Mouse (Mus musculus) limb, embryonic 15.5 days (tissue): Measurements from ENCODE around the gene Rph3al. TPM values are rescaled to one million over a fixed set of nuclear protein-coding genes. Genes with fewer than 3 reads are reported as not detected.

Experiments used
- ATAC-seq: fragments of 200-750 bp; cut with Nextera tagmentation; 2 replicates; pipeline ENCODE4 v1.8.0; 2017; ENCODE audit warnings: low read depth, moderate TSS enrichment; ENCODE audit not compliant: insufficient number of reproducible peaks, low FRiP score, low TSS enrichment
- H3K27ac ChIP-seq: fragments of 300-500 bp; sonication (generic); 2 replicates; pipeline ENCODE4 v1.5.1; 2015; ENCODE audit warnings: moderate library complexity, mild to moderate bottlenecking, inconsistent platforms
- H3K27me3 ChIP-seq: fragments of 300-500 bp; sonication (generic); 2 replicates; pipeline ENCODE4 v1.6.1; 2015; ENCODE audit warnings: inconsistent platforms
- H3K36me3 ChIP-seq: fragments of 300-500 bp; sonication (generic); 2 replicates; pipeline ENCODE4 v1.6.1; 2015; ENCODE audit warnings: inconsistent platforms
- H3K4me1 ChIP-seq: fragments of 300-500 bp; sonication (generic); 2 replicates; pipeline ENCODE4 v1.6.1; 2015; ENCODE audit warnings: inconsistent platforms
- H3K4me2 ChIP-seq: fragments of 300-500 bp; sonication (generic); 2 replicates; pipeline ENCODE4 v1.6.1; 2015; ENCODE audit warnings: mild to moderate bottlenecking, inconsistent platforms
- H3K4me3 ChIP-seq: fragments of 300-500 bp; sonication (generic); 2 replicates; pipeline ENCODE4 v1.5.1; 2015; ENCODE audit warnings: mild to moderate bottlenecking, inconsistent platforms
- H3K9ac ChIP-seq: fragments of 300-500 bp; sonication (generic); 2 replicates; pipeline ENCODE4 v1.6.1; 2015; ENCODE audit warnings: inconsistent platforms
- H3K9me3 ChIP-seq: fragments of 300-500 bp; sonication (generic); 2 replicates; pipeline ENCODE4 v1.6.1; 2016; ENCODE audit warnings: inconsistent platforms
- WGBS: fragments of 180-500 bp; shearing (Covaris S2); methylation state at CpG from one replicate; pipeline ENCODE4 v1.1.7; 2015; 5-methylcytosine and 5-hydroxymethylcytosine counted together
- polyA plus RNA-seq: library from polyadenylated mRNA; unstranded; fragments of >200 nt; fragmentation: Nextera tagmentation; extraction: Ambion mirVana; gene quantifications from 2 replicates; pipeline ENCODE4 v1.2.1, GENCODE M21; 2015

Rph3al gene
- 1.9 and 2.5 TPM in 2 replicates for polyA plus RNA-seq

GRCm38 (mm10) chr11:75938379-75938906, at the start of gene Rph3al:
TSS of gene Rph3al (minus strand) at chr11:75938429.
- Histone ChIP-seq H3K9ac (no peak within 1 kb of the TSS), H3K27ac (peak within 1 kb of the TSS; percentile 55)

GRCm38 (mm10) chr11:75985948-75986347, 47.7 kb upstream of the Rph3al start:
- Histone ChIP-seq H3K4me1 (no peaks in the 10 kb centered on the region), H3K4me3 (no peak overlapping the region), H3K36me3 (no peaks in the 10 kb centered on the region), H3K27me3 (no peaks in the 10 kb centered on the region), H3K27ac (no peak overlapping the region), H3K9ac (no peak overlapping the region), H3K4me2 (no peak overlapping the region), H3K9me3 (no peaks in the 10 kb centered on the region)
- WGBS = 52% methylated on average over 7 of the region's 7 CpGs
- no peak for ATAC-seq

More at GRCm38 (mm10) chr11:75938379-75938906, at the start of gene Rph3al:
- H3K9me3 ChIP-seq = no peaks in the 10 kb centered on the region; the same call in 1 of the 2 replicates
- no peaks in the 10 kb centered on the region for H3K36me3 ChIP-seq
- H3K27me3 ChIP-seq = no peaks in the 10 kb centered on the region
- WGBS = 57% methylated on average over 6 of the region's 6 CpGs
- H3K4me2 ChIP-seq = no peak within 1 kb of the TSS
- H3K4me3 ChIP-seq = no peak within 1 kb of the TSS
- no peak for ATAC-seq
- H3K4me1 ChIP-seq = peaks cover 34% of the 10 kb centered on the region

GRCm38 (mm10) chr11:75984581-75984980, 46.4 kb upstream of the Rph3al start:
- H3K4me1 ChIP-seq = no peaks in the 10 kb centered on the region
- H3K9me3 ChIP-seq = no peaks in the 10 kb centered on the region
- no peaks in the 10 kb centered on the region for H3K27me3 ChIP-seq
- H3K27ac ChIP-seq = no peak overlapping the region
- H3K9ac ChIP-seq = no peak overlapping the region
- H3K36me3 ChIP-seq = no peaks in the 10 kb centered on the region
- WGBS = 82% methylated on average over 1 of the region's 1 CpGs
- no peak overlapping the region for H3K4me3 ChIP-seq
- no peak overlapping the region for H3K4me2 ChIP-seq
- no peak for ATAC-seq

GRCm38 (mm10) chr11:75983194-75983593, 45.0 kb upstream of the Rph3al start:
- H3K4me1 ChIP-seq = no peaks in the 10 kb centered on the region
- 75% methylated on average over 4 of the region's 4 CpGs for WGBS
- no peaks in the 10 kb centered on the region for H3K9me3 ChIP-seq
- H3K4me2 ChIP-seq = no peak overlapping the region
- H3K27ac ChIP-seq = no peak overlapping the region
- no peaks in the 10 kb centered on the region for H3K36me3 ChIP-seq
- no peak for ATAC-seq
- no peak overlapping the region for H3K4me3 ChIP-seq
- H3K27me3 ChIP-seq = no peaks in the 10 kb centered on the region
- H3K9ac ChIP-seq = no peak overlapping the region

- Histone ChIP-seq H3K36me3 (no peaks in the 10 kb centered on the region), H3K4me3 (no peak overlapping the region), H3K9me3 (no peaks in the 10 kb centered on the region), H3K4me1 (no peaks in the 10 kb centered on the region), H3K27ac (no peak overlapping the region), H3K9ac (no peak overlapping the region), H3K4me2 (no peak overlapping the region), H3K27me3 (no peaks in the 10 kb centered on the region)
- no peak for ATAC-seq
- WGBS = 31% methylated on average over 2 of the region's 2 CpGs
These were observed 42.2 kb upstream of the Rph3al start for GRCm38 (mm10) chr11:75980413-75980812.

- Histone ChIP-seq H3K4me1 (0 out of 2 replicates have a peak, but pooled peaks cover 2% of the 10 kb centered on the region), H3K9ac (no peak overlapping the region), H3K4me2 (no peak overlapping the region), H3K27ac (no peak overlapping the region), H3K27me3 (no peaks in the 10 kb centered on the region), H3K4me3 (no peak overlapping the region), H3K9me3 (no peaks in the 10 kb centered on the region), H3K36me3 (no peaks in the 10 kb centered on the region)
- ATAC-seq = no peak
- 67% methylated on average over 6 of the region's 6 CpGs for WGBS
These were observed 39.8 kb upstream of the Rph3al start for GRCm38 (mm10) chr11:75978051-75978450.

GRCm38 (mm10) chr11:75976748-75977147, 38.5 kb upstream of the Rph3al start:
- H3K27me3 ChIP-seq = no peaks in the 10 kb centered on the region
- 53% methylated on average over 8 of the region's 8 CpGs for WGBS
- no peak overlapping the region for H3K4me2 ChIP-seq
- ATAC-seq = no peak
- no peak overlapping the region for H3K27ac ChIP-seq
- H3K4me3 ChIP-seq = no peak overlapping the region
- H3K9ac ChIP-seq = no peak overlapping the region
- 0 out of 2 replicates have a peak, but pooled peaks cover 4% of the 10 kb centered on the region for H3K4me1 ChIP-seq
- no peaks in the 10 kb centered on the region for H3K36me3 ChIP-seq
- no peaks in the 10 kb centered on the region for H3K9me3 ChIP-seq

GRCm38 (mm10) chr11:75973988-75974387, 35.8 kb upstream of the Rph3al start:
- no peak for ATAC-seq

GRCm38 (mm10) chr11:75972916-75973567, 34.8 kb upstream of the Rph3al start:
- Histone ChIP-seq H3K27ac (no peak overlapping the region), H3K27me3 (no peaks in the 10 kb centered on the region), H3K4me2 (no peak overlapping the region), H3K36me3 (no peaks in the 10 kb centered on the region), H3K9ac (no peak overlapping the region), H3K4me3 (no peak overlapping the region), H3K4me1 (0 out of 2 replicates have a peak, but pooled peaks cover 4% of the 10 kb centered on the region), H3K9me3 (no peaks in the 10 kb centered on the region)
- WGBS = 19% methylated on average over 7 of the region's 7 CpGs
- no peak for ATAC-seq

More at GRCm38 (mm10) chr11:75973988-75974387, 35.8 kb upstream of the Rph3al start:
- 0 out of 2 replicates have a peak, but pooled peaks cover 4% of the 10 kb centered on the region for H3K4me1 ChIP-seq
- no peak overlapping the region for H3K4me2 ChIP-seq
- no peak overlapping the region for H3K27ac ChIP-seq
- no peak overlapping the region for H3K4me3 ChIP-seq
- 89% methylated on average over 1 of the region's 1 CpGs for WGBS
- no peaks in the 10 kb centered on the region for H3K9me3 ChIP-seq
- H3K36me3 ChIP-seq = no peaks in the 10 kb centered on the region
- no peak overlapping the region for H3K9ac ChIP-seq
- H3K27me3 ChIP-seq = no peaks in the 10 kb centered on the region

GRCm38 (mm10) chr11:75972188-75972587, 34.0 kb upstream of the Rph3al start:
- no peaks in the 10 kb centered on the region for H3K9me3 ChIP-seq

GRCm38 (mm10) chr11:75970629-75971028, 32.4 kb upstream of the Rph3al start:
- Histone ChIP-seq H3K4me3 (no peak overlapping the region), H3K9ac (no peak overlapping the region), H3K9me3 (no peaks in the 10 kb centered on the region), H3K4me2 (no peak overlapping the region), H3K27ac (no peak overlapping the region), H3K27me3 (peaks cover 9% of the 10 kb centered on the region), H3K4me1 (peaks cover 18% of the 10 kb centered on the region), H3K36me3 (no peaks in the 10 kb centered on the region)
- WGBS = 22% methylated on average over 3 of the region's 3 CpGs
- no peak for ATAC-seq

More at GRCm38 (mm10) chr11:75972188-75972587, 34.0 kb upstream of the Rph3al start:
- Histone ChIP-seq H3K27me3 (0 out of 2 replicates have a peak, but pooled peaks cover 3% of the 10 kb centered on the region), H3K4me3 (no peak overlapping the region), H3K36me3 (no peaks in the 10 kb centered on the region), H3K9ac (no peak overlapping the region), H3K4me2 (no peak overlapping the region), H3K27ac (no peak overlapping the region), H3K4me1 (peaks cover 6% of the 10 kb centered on the region)
- no peak for ATAC-seq
- 85% methylated on average over 3 of the region's 3 CpGs for WGBS

- peaks cover 17% of the 10 kb centered on the region for H3K27me3 ChIP-seq
- H3K4me3 ChIP-seq = no peak overlapping the region
- H3K36me3 ChIP-seq = no peaks in the 10 kb centered on the region
- no peak for ATAC-seq
- no peaks in the 10 kb centered on the region for H3K9me3 ChIP-seq
- H3K9ac ChIP-seq = no peak overlapping the region
- 89% methylated on average over 6 of the region's 6 CpGs for WGBS
- H3K4me2 ChIP-seq = no peak overlapping the region
- no peak overlapping the region for H3K27ac ChIP-seq
- peaks cover 27% of the 10 kb centered on the region for H3K4me1 ChIP-seq
These were observed 30.5 kb upstream of the Rph3al start for GRCm38 (mm10) chr11:75968761-75969160.
